Mouse (Mus musculus) heart, adult 11 months (tissue): ENCODE results near the gene Tstd1.

Experiments used
- DNase-seq: peaks from one replicate; pipeline ENCODE4 v3.0.0; 2022

The Tstd1 gene

DNA sequence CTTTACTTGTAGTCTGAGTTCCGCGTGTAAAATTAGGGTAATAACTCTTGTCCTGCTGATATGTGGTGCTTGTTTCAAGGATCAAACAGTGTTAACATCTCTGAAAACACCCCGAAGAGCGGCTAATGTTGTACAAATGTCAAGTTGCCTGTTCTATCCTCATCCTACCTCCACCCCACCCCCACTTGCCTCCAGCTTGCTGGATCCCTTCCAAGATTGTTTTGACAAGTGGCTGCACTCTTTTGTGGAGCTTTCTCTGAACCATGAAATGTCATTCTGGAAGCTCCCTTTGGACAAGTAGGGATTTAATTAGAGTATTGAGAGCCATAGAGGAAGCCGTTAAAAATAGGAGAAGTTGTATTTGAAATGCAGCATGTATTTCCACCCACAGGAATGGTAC, 41.1 kb downstream of the Tstd1 start:
- peak; percentile 64 for DNase-seq

GRCm38 (mm10) chr1:171460551-171461503, 42.2 kb downstream of the Tstd1 start:
- DNase-seq = peak; percentile 81

DNA sequence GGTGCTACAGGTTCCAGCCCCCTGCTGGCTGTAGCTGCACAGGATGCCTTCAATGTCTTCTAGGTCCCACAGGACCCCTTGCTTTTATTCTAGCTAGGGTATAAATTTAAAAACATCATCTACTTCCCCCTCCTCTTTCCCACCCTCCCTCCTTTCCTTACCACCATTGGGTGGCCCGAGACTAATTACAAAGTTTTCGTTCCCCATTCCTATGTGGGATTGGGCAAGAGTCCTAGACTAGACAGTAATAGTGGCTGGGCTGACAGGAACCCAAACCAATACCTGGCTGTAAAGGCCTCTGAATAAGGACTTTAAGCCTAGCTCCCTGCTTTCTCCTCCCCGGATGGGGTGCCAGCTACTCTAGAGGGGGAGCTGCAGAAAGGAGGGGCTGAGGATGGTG, 44.5 kb downstream of the Tstd1 start:
- DNase-seq = no peak

DNA sequence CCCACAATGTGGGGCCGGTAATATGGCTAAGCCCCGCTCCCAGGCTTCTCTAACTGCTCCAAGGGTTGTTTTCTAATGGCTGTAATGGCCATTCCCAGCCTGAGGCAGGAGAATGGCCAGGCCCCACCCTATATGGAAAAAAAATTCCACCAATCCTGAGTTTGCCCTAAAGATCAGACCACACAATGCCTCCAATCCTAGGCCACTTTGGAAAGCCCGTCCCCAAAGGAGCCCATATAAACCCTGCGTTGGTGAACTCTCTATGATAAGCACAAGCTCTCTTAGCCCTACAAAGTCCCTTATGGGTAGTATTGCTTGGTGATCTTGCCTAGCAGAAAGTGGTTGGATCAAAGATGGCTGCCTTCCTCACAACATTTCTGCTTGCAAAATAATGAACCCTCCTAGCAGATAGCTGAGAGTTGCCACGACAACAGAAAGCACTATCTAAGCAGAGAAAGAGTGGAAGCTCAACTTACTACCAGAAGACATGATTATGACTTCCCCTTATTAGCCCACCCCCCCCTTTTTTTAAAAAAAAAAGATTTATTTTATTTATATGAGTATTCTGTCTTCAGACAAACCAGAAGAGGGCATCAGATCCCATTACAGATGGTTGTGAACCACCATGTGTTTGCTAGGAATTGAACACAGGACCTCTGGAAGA, 47.2 kb downstream of the Tstd1 start:
- DNase-seq = peak; percentile 41

GRCm38 (mm10) chr1:171466565-171466964, 47.9 kb downstream of the Tstd1 start:
- DNase-seq = no peak

DNA sequence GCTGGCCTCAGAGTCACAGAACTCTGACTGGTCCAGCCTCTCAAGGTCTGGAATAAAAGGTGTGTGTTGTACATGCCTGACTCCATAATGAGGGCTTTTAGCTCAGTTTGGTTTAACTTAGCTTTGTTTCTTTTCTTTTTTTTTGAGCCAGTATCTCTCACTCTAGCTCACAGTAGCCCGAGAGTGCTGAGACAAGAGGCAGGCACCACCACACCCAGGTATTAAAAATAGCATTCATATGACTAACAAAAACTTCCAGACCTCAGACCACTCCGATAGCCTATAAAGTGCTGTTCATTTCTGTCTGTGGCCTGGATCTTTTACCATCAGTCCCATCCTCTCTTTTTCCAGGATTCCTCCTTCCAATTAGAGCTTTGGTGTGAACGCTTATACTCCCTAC, 51.0 kb downstream of the Tstd1 start:
- no peak for DNase-seq
